ENCODE assay signal across 8 mouse cellular contexts in genomic region chr7:99555862-99556261, GRCm38 (mm10). TPM values are rescaled to one million over a fixed set of nuclear protein-coding genes. Genes with fewer than 3 reads are reported as not detected.
DNase-seq lines count a peak whose midpoint lies in the region; ATAC-seq lines count a peak whose summit lies in the region.

No protein-coding gene starts in this region.

- no peak overlapping the region for H3K4me2 ChIP-seq in hindbrain, embryonic 16.5 days (ENCODE audit: low read length)
- H3K4me2 ChIP-seq in embryonic facial prominence, embryonic 14.5 days (ENCODE audit: low read depth, low read length), result no peak overlapping the region

- H3K4me3 ChIP-seq in hindbrain, embryonic 10.5 days, result no peak overlapping the region
- H3K4me3 ChIP-seq in hindbrain, embryonic 16.5 days (ENCODE audit: low read length), result no peak overlapping the region
- H3K4me3 ChIP-seq in embryonic facial prominence, embryonic 14.5 days (ENCODE audit: low read depth, low read length), result no peak overlapping the region

- peaks cover 58% of the 10 kb centered on the region for H3K4me1 ChIP-seq in hindbrain, embryonic 10.5 days (replicated peaks)
- peaks cover 13% of the 10 kb centered on the region for H3K4me1 ChIP-seq in hindbrain, embryonic 16.5 days (ENCODE audit: control insufficient read depth, insufficient read depth, low read depth, low read length)
- peaks cover 6% of the 10 kb centered on the region; the same call in 1 of the 2 replicates for H3K4me1 ChIP-seq in embryonic facial prominence, embryonic 14.5 days (ENCODE audit: control insufficient read depth, insufficient read depth, low read length)

- DNase-seq in hindbrain, embryonic 10.5 days (ENCODE audit: low spot score), result peak; percentile 70
- DNase-seq in adrenal gland, postnatal 10 days, result peak; percentile 81
- DNase-seq in embryonic facial prominence, embryonic 14.5 days (ENCODE audit: low spot score), result peak; percentile 58
- peak; percentile 79 for DNase-seq in heart, postnatal 4 days
- peak; percentile 67 to 78 for DNase-seq in layer of hippocampus, postnatal 14 days (ENCODE audit: low spot score in 2 of 2)
- DNase-seq in lung, postnatal 25 days (ENCODE audit: low spot score), result peak; percentile 78
- DNase-seq in spleen, postnatal 4 days (ENCODE audit: low spot score in 2 of 2), result peak; percentile 51 to 73

- WGBS in hindbrain, embryonic 10.5 days, result 30% methylated on average over 6 of the region's 6 CpGs
- WGBS in hindbrain, embryonic 16.5 days, result 26% methylated on average over 6 of the region's 6 CpGs
- 19% methylated on average over 6 of the region's 6 CpGs for WGBS in embryonic facial prominence, embryonic 14.5 days

- H3K27ac ChIP-seq in hindbrain, embryonic 10.5 days, result peak overlapping the region; percentile 53
- no peak overlapping the region for H3K27ac ChIP-seq in hindbrain, embryonic 16.5 days (ENCODE audit: low read depth, low read length)
- no peak overlapping the region for H3K27ac ChIP-seq in embryonic facial prominence, embryonic 14.5 days (replicated peaks; ENCODE audit: low read depth, low read length)

- no peaks in the 10 kb centered on the region for H3K9me3 ChIP-seq in hindbrain, embryonic 10.5 days
- no peaks in the 10 kb centered on the region for H3K9me3 ChIP-seq in hindbrain, embryonic 16.5 days (ENCODE audit: control insufficient read depth, low read length)
- no peaks in the 10 kb centered on the region for H3K9me3 ChIP-seq in embryonic facial prominence, embryonic 14.5 days (ENCODE audit: control insufficient read depth, low read length)

- H3K27me3 ChIP-seq in hindbrain, embryonic 10.5 days (ENCODE audit: insufficient read depth, poor library complexity, severe bottlenecking), result no peaks in the 10 kb centered on the region
- no peaks in the 10 kb centered on the region for H3K27me3 ChIP-seq in hindbrain, embryonic 16.5 days (replicated peaks; ENCODE audit: control insufficient read depth, insufficient read depth, low read length)
- H3K27me3 ChIP-seq in embryonic facial prominence, embryonic 14.5 days (replicated peaks; ENCODE audit: control insufficient read depth, insufficient read depth, low read length), result no peaks in the 10 kb centered on the region

- no peak; the same call in 1 of the 2 replicates for ATAC-seq in hindbrain, embryonic 16.5 days
- ATAC-seq in embryonic facial prominence, embryonic 14.5 days (ENCODE audit: low read depth), result peak; percentile 73; the same call in 1 of the 2 replicates

- peaks cover 13% of the 10 kb centered on the region for H3K36me3 ChIP-seq in hindbrain, embryonic 10.5 days
- no peaks in the 10 kb centered on the region for H3K36me3 ChIP-seq in hindbrain, embryonic 16.5 days (ENCODE audit: control insufficient read depth, insufficient read depth, low read length)
- H3K36me3 ChIP-seq in embryonic facial prominence, embryonic 14.5 days (ENCODE audit: control insufficient read depth, insufficient read depth, low read length), result no peaks in the 10 kb centered on the region

- H3K9ac ChIP-seq in hindbrain, embryonic 16.5 days (ENCODE audit: low read depth, low read length), result no peak overlapping the region
- no peak overlapping the region for H3K9ac ChIP-seq in embryonic facial prominence, embryonic 14.5 days (ENCODE audit: low read depth, low read length)

RNA-seq across cellular contexts. Expression of gene Arrb1, which starts 20.6 kb away (rescaled TPM):
- polyA plus RNA-seq in hindbrain, embryonic 10.5 days (2016; fragmentation: Nextera tagmentation; extraction: Ambion mirVana), result 14.6 and 15.0 TPM in 2 replicates
- polyA plus RNA-seq in hindbrain, embryonic 16.5 days (2015; fragmentation: Nextera tagmentation; extraction: Ambion mirVana), result 17.4 and 19.8 TPM in 2 replicates
- total RNA-seq in adrenal gland, postnatal 10 days (2021), result 10 to 100 TPM; 46.2 to 56.8 TPM
- polyA plus RNA-seq in embryonic facial prominence, embryonic 14.5 days (2014; fragmentation: Nextera tagmentation; extraction: Ambion mirVana), result 2.8 and 3.8 TPM in 2 replicates
- total RNA-seq in heart, postnatal 4 days (2021), result 10 to 100 TPM; 31.0 to 32.5 TPM
- 100 to 1,000 TPM; 137 to 143 TPM for total RNA-seq in layer of hippocampus, postnatal 14 days (2021)
